Mouse (Mus musculus) embryonic facial prominence, embryonic 11.5 days (tissue): ENCODE results near the gene Slc16a12. TPM values are rescaled to one million over a fixed set of nuclear protein-coding genes. Genes with fewer than 3 reads are reported as not detected.

Source experiments
- microRNA-seq: library from miRNA; unstranded; fragments of <30 nt; microRNA quantifications from one replicate; pipeline ENCODE4, GENCODE M21; 2016; ENCODE audit warnings: borderline number of aligned reads
- polyA plus RNA-seq: library from polyadenylated mRNA; unstranded; fragments of >200 nt; fragmentation: Nextera tagmentation; extraction: Ambion mirVana; gene quantifications from 2 replicates; pipeline ENCODE4 v1.2.1, GENCODE M21; 2014

Slc16a12 gene
- polyA plus RNA-seq, 1 experiment from 2014 or later, result 1.1 TPM

Small RNA genes lying within 50 kb of the gene (microRNA-seq; reads per million reads assigned to microRNA genes)
- not detected for gene Gm27476

Other genes with a start within 250 kb of the Slc16a12 start
- 34.8 and 35.6 TPM in 2 replicates for gene Lipa, start 219.8 kb downstream of the Slc16a12 start, polyA plus RNA-seq
- gene Ifit2, start 196.6 kb downstream of the Slc16a12 start, polyA plus RNA-seq, result 12.2 and 12.5 TPM in 2 replicates
- 0.20 and 0.49 TPM in 2 replicates for gene Ifit3, start 163.8 kb downstream of the Slc16a12 start, polyA plus RNA-seq
- 0.33 TPM in 1 of 2 replicates, not detected in the other for gene Ifit1bl1, start 145.3 kb downstream of the Slc16a12 start, polyA plus RNA-seq
- gene Ifit3b, start 139.3 kb downstream of the Slc16a12 start, polyA plus RNA-seq, result 0.22 TPM in 1 of 2 replicates, not detected in the other
- 0.08 and 0.20 TPM in 2 replicates for gene Ifit1bl2, start 106.5 kb downstream of the Slc16a12 start, polyA plus RNA-seq
- 0.29 and 0.40 TPM in 2 replicates for gene Ifit1, start 106.4 kb downstream of the Slc16a12 start, polyA plus RNA-seq
- gene Pank1, start 132.2 kb upstream of the Slc16a12 start, polyA plus RNA-seq, result 9.7 and 10.9 TPM in 2 replicates
- gene Kif20b, start 175.1 kb upstream of the Slc16a12 start, polyA plus RNA-seq, result 75.3 and 75.8 TPM in 2 replicates